Mouse (Mus musculus) E14TG2a.4 (cell line): Measurements from ENCODE around the gene Igfbp1.

Experiments
- H3K27me3 ChIP-seq: 2 replicates; pipeline ENCODE4 v1.6.1; 2014; ENCODE audit warnings: low read length, control low read depth; ENCODE audit not compliant: insufficient read depth
- H3K36me3 ChIP-seq: 2 replicates; pipeline ENCODE4 v1.6.1; 2014; ENCODE audit warnings: low read length, control low read depth; ENCODE audit not compliant: insufficient read depth
- H3K4me1 ChIP-seq: replicated peaks from 2 replicates; pipeline ENCODE4 v1.6.1; 2014; ENCODE audit warnings: low read depth, low read length, control low read depth
- H3K4me3 ChIP-seq: replicated peaks from 2 replicates; pipeline ENCODE4 v1.5.1; 2014; ENCODE audit warnings: mild to moderate bottlenecking, low read length
- H3K9me3 ChIP-seq: 2 replicates; pipeline ENCODE4 v1.6.1; 2014; ENCODE audit warnings: low read length, control low read depth
- CTCF ChIP-seq: conservative IDR thresholded peaks from 2 replicates; pipeline ENCODE4 v1.5.1; 2014; ENCODE audit warnings: low read length
- NANOG ChIP-seq: IDR thresholded peaks from 2 replicates; pipeline ENCODE4 v1.6.1; 2014; ENCODE audit warnings: borderline replicate concordance, low read length, mixed read lengths
- POU5F1 ChIP-seq: IDR thresholded peaks from 2 replicates; pipeline ENCODE4 v1.6.1; 2014; ENCODE audit warnings: low read length, borderline replicate concordance

Gene Igfbp1

DNA sequence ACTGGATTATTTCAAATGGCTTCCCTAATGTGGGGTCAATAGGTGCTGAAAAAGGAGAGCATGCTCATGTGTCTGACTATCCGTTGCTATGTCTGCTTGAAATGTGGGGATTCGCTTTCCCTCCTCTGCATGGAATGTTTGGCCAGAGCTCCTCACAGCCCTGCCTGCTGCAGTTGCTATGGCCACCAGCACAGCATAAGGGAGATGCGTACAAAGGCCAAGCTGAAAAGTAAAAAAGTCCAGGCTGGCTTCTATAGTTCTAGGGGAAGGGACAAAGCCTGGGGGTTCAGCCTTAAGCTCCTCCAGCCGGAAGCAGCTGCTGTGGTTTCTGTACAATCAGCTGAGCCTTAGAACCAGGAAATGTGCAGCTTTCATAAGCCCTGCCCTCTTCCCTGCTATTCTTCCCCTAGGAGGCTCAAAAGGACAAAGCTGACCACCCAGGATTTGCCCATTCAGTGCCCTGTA is 36.9 kb upstream of the Igfbp1 start:
- Histone ChIP-seq H3K4me3 (no peak overlapping the region), H3K4me1 (peaks cover 7% of the 10 kb centered on the region), H3K9me3 (no peaks in the 10 kb centered on the region), H3K27me3 (no peaks in the 10 kb centered on the region), H3K36me3 (peaks cover 5% of the 10 kb centered on the region; the same call in 1 of the 2 replicates)
- TF ChIP-seq NANOG: no peak
- no peak for TF ChIP-seq CTCF
- no peak for TF ChIP-seq POU5F1

DNA sequence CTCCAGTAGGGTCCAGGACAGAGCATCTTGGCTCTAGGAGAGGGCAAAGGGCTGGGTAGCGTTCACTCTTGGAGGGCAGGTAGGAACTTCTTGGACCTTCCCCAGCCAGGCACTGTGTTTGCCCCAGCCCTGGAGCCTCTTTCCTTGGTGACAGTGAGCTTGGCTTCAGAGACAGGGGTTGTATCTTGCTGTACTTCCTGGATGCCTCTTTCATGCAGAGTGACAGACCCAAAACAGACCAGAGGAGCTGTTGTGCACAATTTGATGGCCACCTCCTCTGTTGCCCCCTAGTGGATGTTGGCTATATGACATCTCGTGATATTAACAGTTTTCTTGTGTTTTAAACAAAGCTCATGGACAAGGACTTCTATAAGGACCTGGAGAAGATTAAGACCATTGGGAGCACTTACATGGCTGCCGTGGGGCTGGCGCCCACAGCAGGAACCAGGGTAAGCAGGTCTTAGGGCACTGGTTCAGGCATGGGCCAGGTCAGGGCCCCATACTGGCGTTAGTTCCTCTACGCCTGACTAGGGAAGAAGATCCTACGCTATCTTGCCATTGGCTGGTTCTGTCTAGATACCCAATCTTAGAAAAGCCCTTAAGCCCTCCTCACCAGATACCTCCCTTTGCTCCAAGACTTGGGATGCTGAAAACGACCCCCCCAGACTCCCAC is 35.9 kb upstream of the Igfbp1 start:
- Histone ChIP-seq H3K4me1 (peaks cover 7% of the 10 kb centered on the region), H3K9me3 (no peaks in the 10 kb centered on the region)

DNA sequence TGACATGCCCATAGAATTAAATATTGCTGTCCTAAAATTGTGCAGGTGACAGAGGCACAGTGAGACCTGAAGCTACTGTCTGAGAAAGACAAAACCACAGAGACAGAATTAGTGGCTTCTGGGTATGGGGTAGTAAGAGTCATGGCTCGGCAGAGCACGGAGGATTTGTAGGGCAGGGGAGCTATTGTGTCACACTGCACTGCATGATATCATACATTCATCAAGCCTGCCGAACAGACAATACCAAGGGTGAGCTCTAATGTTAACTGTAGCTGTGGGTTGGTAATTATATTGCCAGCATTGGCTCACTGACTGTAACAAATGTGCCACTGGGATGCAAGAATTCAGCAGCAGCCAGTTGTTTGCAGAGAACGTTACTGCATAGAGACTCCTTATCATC is 33.2 kb upstream of the Igfbp1 start:
- TF ChIP-seq NANOG (no peak), CTCF (no peak), POU5F1 (no peak)
- Histone ChIP-seq H3K36me3 (peaks cover 5% of the 10 kb centered on the region; the same call in 1 of the 2 replicates), H3K4me1 (peaks cover 7% of the 10 kb centered on the region), H3K27me3 (no peaks in the 10 kb centered on the region), H3K4me3 (no peak overlapping the region), H3K9me3 (no peaks in the 10 kb centered on the region)

More for the DNA sequence above, 35.9 kb upstream of the Igfbp1 start:
- Histone ChIP-seq H3K4me3 (no peak overlapping the region), H3K27me3 (no peaks in the 10 kb centered on the region), H3K36me3 (peaks cover 5% of the 10 kb centered on the region; the same call in 1 of the 2 replicates)
- peak; percentile 86 for TF ChIP-seq CTCF
- TF ChIP-seq POU5F1: no peak

DNA sequence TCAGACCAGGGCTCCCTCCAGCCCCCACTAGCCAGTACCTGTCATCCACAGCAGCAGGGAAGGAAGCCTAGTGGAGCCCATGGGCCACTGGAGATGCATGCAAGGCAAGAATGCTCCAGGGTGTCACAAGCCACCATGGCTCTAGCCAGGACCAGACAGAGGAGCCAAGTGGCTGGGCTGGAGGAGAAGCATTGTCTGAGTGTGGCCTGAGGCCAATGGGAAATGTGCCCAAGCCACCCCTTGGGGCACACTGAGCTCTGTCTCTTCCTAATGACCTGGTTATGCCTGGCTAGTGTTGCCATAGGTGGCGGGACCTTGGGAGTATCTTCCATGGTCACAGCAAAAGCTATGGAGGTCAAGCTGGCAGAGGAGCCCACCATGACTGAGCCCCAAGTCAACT is 27.9 kb upstream of the Igfbp1 start:
- TF ChIP-seq POU5F1 (no peak), CTCF (no peak), NANOG (no peak)
- Histone ChIP-seq H3K27me3 (no peaks in the 10 kb centered on the region), H3K36me3 (peaks cover 5% of the 10 kb centered on the region; the same call in 1 of the 2 replicates), H3K4me1 (no peaks in the 10 kb centered on the region), H3K9me3 (no peaks in the 10 kb centered on the region), H3K4me3 (no peak overlapping the region)

DNA sequence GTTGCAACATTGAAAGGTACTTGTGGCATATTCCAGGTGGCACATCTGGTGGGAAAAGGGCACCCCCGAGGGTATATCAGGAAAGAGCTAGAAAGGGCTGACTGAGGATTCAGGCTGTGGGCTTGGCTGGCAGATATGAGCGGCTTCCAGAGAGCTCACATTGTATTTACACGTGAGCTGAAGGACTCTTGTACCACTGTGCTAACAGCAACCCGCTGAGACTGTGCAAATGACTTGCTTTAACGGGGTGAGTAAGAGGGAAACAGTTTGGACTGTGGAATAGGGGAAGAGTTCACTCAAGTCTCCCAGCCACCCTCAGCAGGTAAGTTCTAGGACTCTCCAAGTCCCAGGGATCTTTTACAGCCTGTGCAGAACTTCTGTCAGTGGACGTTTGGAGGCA is 23.9 kb upstream of the Igfbp1 start:
- no peaks in the 10 kb centered on the region for H3K36me3 ChIP-seq
- no peaks in the 10 kb centered on the region for H3K9me3 ChIP-seq
- TF ChIP-seq NANOG (no peak), CTCF (no peak), POU5F1 (no peak)
- H3K4me3 ChIP-seq: no peak overlapping the region
- H3K4me1 ChIP-seq: no peaks in the 10 kb centered on the region
- no peaks in the 10 kb centered on the region for H3K27me3 ChIP-seq

DNA sequence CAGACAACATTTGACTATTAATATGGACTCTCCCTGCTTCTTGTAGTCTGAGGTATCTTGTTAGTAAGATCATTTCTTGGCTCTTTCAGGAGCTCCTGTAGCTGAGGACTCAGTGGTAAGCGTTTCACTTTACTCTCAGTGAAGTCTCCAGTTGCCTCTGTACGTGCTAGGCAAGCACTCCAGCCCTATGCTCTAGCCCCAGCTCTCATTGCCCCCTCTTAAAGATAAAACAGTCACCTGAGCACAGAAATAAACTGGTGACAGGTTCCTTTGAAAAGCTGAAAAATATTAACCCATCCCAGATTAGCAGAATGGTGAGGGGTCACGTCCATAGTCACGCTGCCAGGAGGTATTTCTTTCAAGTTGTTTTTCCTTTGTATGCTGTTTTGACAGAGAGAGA is 18.9 kb upstream of the Igfbp1 start:
- Histone ChIP-seq H3K9me3 (no peaks in the 10 kb centered on the region), H3K4me3 (no peak overlapping the region), H3K27me3 (no peaks in the 10 kb centered on the region), H3K36me3 (no peaks in the 10 kb centered on the region), H3K4me1 (no peaks in the 10 kb centered on the region)
- TF ChIP-seq NANOG (no peak), POU5F1 (no peak), CTCF (no peak)

DNA sequence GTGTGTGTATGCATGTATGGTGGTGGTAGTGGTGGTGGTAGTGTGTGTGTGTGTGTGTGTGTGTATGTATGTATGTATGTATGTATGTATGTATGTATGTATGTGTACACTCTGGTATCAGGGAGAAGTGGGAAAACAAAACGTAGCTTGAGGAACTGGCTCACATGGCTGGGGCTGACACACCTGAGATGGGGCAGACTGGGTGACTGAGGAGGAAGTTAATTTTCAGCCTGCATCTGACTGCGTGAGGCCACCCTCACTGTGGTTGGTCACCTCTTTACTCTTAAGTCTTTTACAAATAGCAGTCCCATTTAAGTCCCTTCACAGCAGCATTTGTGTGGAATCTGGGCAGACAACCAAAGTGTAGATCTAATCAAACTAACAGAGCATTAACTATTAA is 18.3 kb upstream of the Igfbp1 start:
- TF ChIP-seq POU5F1 (no peak), NANOG (no peak), CTCF (no peak)

DNA sequence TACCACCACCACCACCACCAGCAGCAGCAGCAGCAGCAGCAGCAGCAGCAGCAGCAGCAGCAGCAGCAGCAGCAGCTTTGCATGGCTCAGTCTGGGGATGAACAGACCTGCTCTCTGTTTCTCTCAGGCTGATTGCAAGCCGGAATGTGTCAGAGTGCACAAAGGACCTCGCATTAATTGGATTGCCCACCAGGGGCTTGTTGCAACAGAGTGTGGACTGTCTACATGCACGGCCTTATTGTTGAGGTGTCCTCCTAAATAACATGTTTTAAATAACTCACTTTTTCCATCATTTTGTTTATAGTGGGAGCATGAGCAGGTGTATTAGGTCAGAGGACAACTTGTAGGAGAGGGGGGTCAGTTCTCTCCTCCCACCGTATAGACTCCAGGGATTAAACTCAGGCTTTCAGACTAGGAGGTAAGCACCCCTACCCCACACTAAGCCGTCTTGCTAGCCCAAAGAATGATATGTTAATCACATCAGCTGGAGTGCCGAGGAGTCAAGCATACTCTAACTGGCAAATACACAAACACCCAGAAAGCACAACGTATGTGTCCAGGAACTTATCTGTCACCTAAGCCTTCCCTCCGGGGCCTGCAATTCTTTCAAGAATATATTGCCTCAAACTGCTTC is 15.1 kb upstream of the Igfbp1 start:
- H3K4me1 ChIP-seq: no peaks in the 10 kb centered on the region
- H3K4me3 ChIP-seq: no peak overlapping the region
- TF ChIP-seq POU5F1: no peak
- TF ChIP-seq NANOG: no peak
- no peak for TF ChIP-seq CTCF

More for the DNA sequence above, 18.3 kb upstream of the Igfbp1 start:
- Histone ChIP-seq H3K9me3 (no peaks in the 10 kb centered on the region), H3K27me3 (no peaks in the 10 kb centered on the region), H3K36me3 (no peaks in the 10 kb centered on the region), H3K4me1 (no peaks in the 10 kb centered on the region), H3K4me3 (no peak overlapping the region)

More for the DNA sequence above, 15.1 kb upstream of the Igfbp1 start:
- H3K27me3 ChIP-seq: no peaks in the 10 kb centered on the region
- H3K36me3 ChIP-seq: no peaks in the 10 kb centered on the region
- H3K9me3 ChIP-seq: peaks cover 4% of the 10 kb centered on the region; the same call in 1 of the 2 replicates
